Mouse (Mus musculus): Measurements from ENCODE around the gene Klf3. TPM values are rescaled to one million over a fixed set of nuclear protein-coding genes. Genes with fewer than 3 reads are reported as not detected.
A peak's percentile ranks its signal among the peaks of the same experiment; 100 is the strongest.

Gene Klf3
- polyA plus RNA-seq, 1 experiment from 2014 or later = 44.3 TPM

- Histone ChIP-seq H3K4me3 (peak overlapping the region; percentile 96), H3K27ac (peak overlapping the region; percentile 97), H3K9me3 (replicated peaks) (no peaks in the 10 kb centered on the region), H3K4me2 (peak overlapping the region; percentile 75), H3K9ac (peak overlapping the region; percentile 89), H3K4me1 (replicated peaks) (peaks cover 24% of the 10 kb centered on the region), H3K36me3 (no peaks in the 10 kb centered on the region), H3K27me3 (no peaks in the 10 kb centered on the region)
- WGBS = 18% methylated on average over 8 of the region's 8 CpGs
- ATAC-seq (replicated peaks; ENCODE audit: insufficient number of reproducible peaks, insufficient read depth, low FRiP score, low read depth) = no peak
Observed at GRCm38 (mm10) chr5:64802143-64802542, 1.0 kb upstream of the Klf3 start.

GRCm38 (mm10) chr5:64803720-64804462 lies 703 bp downstream of the Klf3 start:
- Histone ChIP-seq H3K9me3 (replicated peaks) (no peaks in the 10 kb centered on the region), H3K4me3 (peak overlapping the region; percentile 96), H3K9ac (peak overlapping the region; percentile 89), H3K27me3 (no peaks in the 10 kb centered on the region), H3K4me2 (peak overlapping the region; percentile 75), H3K27ac (peak overlapping the region; percentile 97), H3K4me1 (replicated peaks) (peaks cover 38% of the 10 kb centered on the region), H3K36me3 (no peaks in the 10 kb centered on the region)
- under 1% methylated on average over 66 of the region's 69 CpGs for WGBS
- no peak for ATAC-seq (replicated peaks; ENCODE audit: insufficient number of reproducible peaks, insufficient read depth, low FRiP score, low read depth)

DNA sequence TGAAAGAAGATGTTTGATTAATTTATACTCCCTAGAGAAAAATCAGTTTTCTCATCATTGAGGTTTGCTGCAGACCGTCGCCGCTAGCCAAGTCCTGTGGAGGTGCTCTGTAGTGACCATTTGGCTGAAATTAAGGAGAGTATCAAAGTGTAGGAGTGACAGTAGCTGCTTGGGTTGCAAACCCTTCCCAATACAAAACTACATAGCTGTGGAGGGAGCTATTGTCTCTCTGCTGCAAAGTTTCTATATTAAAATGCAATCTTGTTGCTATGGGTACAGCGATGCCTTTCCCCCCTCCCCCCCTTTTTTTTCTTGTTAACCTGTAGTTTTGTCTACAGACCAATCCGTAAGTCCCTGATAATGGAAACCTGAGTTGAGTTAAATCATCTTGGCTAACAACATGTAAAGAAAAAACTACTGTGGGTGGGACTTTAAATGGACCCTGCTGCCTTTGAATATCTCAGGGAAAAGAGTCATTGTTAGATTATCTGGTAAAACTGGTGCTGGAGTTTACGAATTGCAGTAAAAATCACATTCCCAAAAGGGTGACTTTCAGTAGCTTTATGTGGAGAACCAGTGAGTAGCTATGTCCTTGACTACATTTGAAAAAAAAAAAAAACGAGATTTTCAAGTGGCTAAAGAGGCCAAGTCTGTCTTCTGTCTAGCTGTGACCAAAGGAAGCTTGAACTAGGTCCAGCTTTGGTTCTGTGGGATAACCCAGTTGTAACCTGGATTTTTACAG lies 2.1 kb downstream of the Klf3 start:
- Histone ChIP-seq H3K27me3 (no peaks in the 10 kb centered on the region), H3K9ac (peak overlapping the region; percentile 62), H3K27ac (peak overlapping the region; percentile 93), H3K36me3 (no peaks in the 10 kb centered on the region), H3K4me1 (replicated peaks) (peaks cover 51% of the 10 kb centered on the region), H3K9me3 (replicated peaks) (no peaks in the 10 kb centered on the region), H3K4me3 (peak overlapping the region; percentile 96), H3K4me2 (peak overlapping the region; percentile 75)
- no peak for ATAC-seq (replicated peaks; ENCODE audit: insufficient number of reproducible peaks, insufficient read depth, low FRiP score, low read depth)
- WGBS = 8% methylated on average over 7 of the region's 7 CpGs

- Histone ChIP-seq H3K27me3 (no peaks in the 10 kb centered on the region), H3K4me2 (peak overlapping the region; percentile 75), H3K9ac (peak overlapping the region; percentile 62), H3K9me3 (replicated peaks) (no peaks in the 10 kb centered on the region), H3K36me3 (no peaks in the 10 kb centered on the region), H3K4me1 (replicated peaks) (peaks cover 58% of the 10 kb centered on the region), H3K27ac (peak overlapping the region; percentile 93), H3K4me3 (peak overlapping the region; percentile 96)
- no peak for ATAC-seq (replicated peaks; ENCODE audit: insufficient number of reproducible peaks, insufficient read depth, low FRiP score, low read depth)
- 2% methylated on average over 7 of the region's 7 CpGs for WGBS
Observed at GRCm38 (mm10) chr5:64805873-64806505, 2.8 kb downstream of the Klf3 start.

DNA sequence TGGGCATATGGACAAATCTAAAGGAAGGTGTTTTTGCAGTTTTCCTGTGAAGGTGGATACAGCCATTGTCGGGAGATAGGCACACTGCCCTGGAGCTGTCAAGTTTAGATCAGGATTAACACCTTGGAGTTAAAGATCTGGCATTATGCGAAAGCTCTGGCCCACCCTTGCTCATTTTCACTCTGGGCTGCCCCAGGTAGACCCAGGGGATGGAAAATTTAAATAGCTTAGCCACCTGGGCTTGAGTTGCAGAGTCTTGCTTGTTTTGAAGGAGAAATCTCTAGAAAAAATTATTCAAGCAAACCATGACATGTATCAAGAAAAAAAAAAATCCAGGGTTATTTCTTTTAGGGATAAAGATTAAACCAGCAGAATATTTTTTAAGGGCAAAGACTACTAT lies 3.4 kb downstream of the Klf3 start:
- H3K4me1 ChIP-seq (replicated peaks) = peaks cover 64% of the 10 kb centered on the region
- no peak for ATAC-seq (replicated peaks; ENCODE audit: insufficient number of reproducible peaks, insufficient read depth, low FRiP score, low read depth)
- H3K9ac ChIP-seq = peak overlapping the region; percentile 62; the same call in 1 of the 2 replicates
- H3K4me3 ChIP-seq = peak overlapping the region; percentile 96
- H3K36me3 ChIP-seq = no peaks in the 10 kb centered on the region
- 20% methylated on average over 2 of the region's 2 CpGs for WGBS
- H3K27ac ChIP-seq = peak overlapping the region; percentile 93
- H3K9me3 ChIP-seq (replicated peaks) = no peaks in the 10 kb centered on the region
- peak overlapping the region; percentile 75 for H3K4me2 ChIP-seq
- no peaks in the 10 kb centered on the region for H3K27me3 ChIP-seq

DNA sequence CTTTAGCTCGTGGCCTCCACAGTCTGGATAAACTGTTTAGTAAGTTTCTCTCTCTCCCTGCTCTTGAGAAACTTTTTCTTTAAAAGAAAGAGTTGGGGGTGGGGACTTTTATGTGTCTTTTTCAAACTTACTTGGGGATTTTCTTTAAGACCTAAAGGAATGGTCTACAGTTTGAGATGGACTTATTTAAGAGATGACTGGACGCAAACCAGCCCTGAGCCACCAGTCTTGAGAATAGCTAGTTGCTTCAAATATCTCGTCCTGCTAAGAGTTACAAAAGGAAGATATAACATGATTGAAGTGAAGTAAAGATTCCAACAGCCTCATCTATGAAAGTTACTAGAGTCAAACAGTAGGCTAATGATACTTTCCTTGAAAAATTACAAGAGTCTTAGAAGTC lies 4.0 kb downstream of the Klf3 start:
- Histone ChIP-seq H3K9me3 (replicated peaks) (no peaks in the 10 kb centered on the region), H3K36me3 (no peaks in the 10 kb centered on the region), H3K27ac (peak overlapping the region; percentile 93), H3K27me3 (no peaks in the 10 kb centered on the region), H3K4me1 (replicated peaks) (peaks cover 69% of the 10 kb centered on the region), H3K4me2 (peak overlapping the region; percentile 75; the same call in 1 of the 2 replicates), H3K4me3 (no peak overlapping the region), H3K9ac (no peak overlapping the region)
- WGBS = 53% methylated on average over 3 of the region's 3 CpGs
- ATAC-seq (replicated peaks; ENCODE audit: insufficient number of reproducible peaks, insufficient read depth, low FRiP score, low read depth) = no peak

GRCm38 (mm10) chr5:64807603-64808002 lies 4.4 kb downstream of the Klf3 start:
- H3K4me2 ChIP-seq = peak overlapping the region; percentile 75
- H3K27me3 ChIP-seq = no peaks in the 10 kb centered on the region
- no peaks in the 10 kb centered on the region for H3K9me3 ChIP-seq (replicated peaks)
- H3K27ac ChIP-seq = peak overlapping the region; percentile 93
- H3K36me3 ChIP-seq = no peaks in the 10 kb centered on the region
- no peak for ATAC-seq (replicated peaks; ENCODE audit: insufficient number of reproducible peaks, insufficient read depth, low FRiP score, low read depth)
- 39% methylated on average over 4 of the region's 4 CpGs for WGBS
- peaks cover 72% of the 10 kb centered on the region for H3K4me1 ChIP-seq (replicated peaks)
- peak overlapping the region; percentile 6; the same call in 1 of the 2 replicates for H3K4me3 ChIP-seq
- no peak overlapping the region for H3K9ac ChIP-seq

GRCm38 (mm10) chr5:64808106-64809010 lies 5.2 kb downstream of the Klf3 start:
- ATAC-seq (replicated peaks; ENCODE audit: insufficient number of reproducible peaks, insufficient read depth, low FRiP score, low read depth) = 0 out of 2 replicates have a peak, but pooled peaks have one; percentile 19
- Histone ChIP-seq H3K4me1 (replicated peaks) (peaks cover 79% of the 10 kb centered on the region), H3K4me2 (peak overlapping the region; percentile 75), H3K36me3 (no peaks in the 10 kb centered on the region), H3K27ac (peak overlapping the region; percentile 93), H3K4me3 (peak overlapping the region; percentile 6; the same call in 1 of the 2 replicates), H3K9me3 (replicated peaks) (no peaks in the 10 kb centered on the region), H3K9ac (no peak overlapping the region; the same call in 1 of the 2 replicates), H3K27me3 (no peaks in the 10 kb centered on the region)
- WGBS = 35% methylated on average over 24 of the region's 24 CpGs

DNA sequence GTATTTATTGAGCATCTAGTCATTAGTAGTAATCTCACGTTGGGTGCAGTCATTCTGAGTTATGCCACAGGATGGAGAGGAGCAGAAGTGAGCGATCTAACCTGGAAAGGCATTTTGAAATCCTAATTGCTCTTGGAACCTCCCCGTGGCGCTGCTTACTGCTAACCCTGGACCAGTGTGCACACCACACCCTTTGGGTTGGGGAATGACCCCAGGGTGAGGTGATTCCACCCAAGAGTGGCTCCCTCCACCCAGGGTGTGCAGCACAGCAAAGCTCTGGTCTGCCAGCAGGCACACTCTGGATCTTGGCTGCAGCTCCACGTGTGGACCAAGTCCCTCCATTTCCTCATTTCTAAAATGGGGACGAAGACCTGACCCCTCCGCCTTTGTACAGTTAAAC lies 6.1 kb downstream of the Klf3 start:
- H3K36me3 ChIP-seq = no peaks in the 10 kb centered on the region
- H3K4me3 ChIP-seq = no peak overlapping the region
- H3K27ac ChIP-seq = peak overlapping the region; percentile 93; the same call in 1 of the 2 replicates
- WGBS = 75% methylated on average over 7 of the region's 7 CpGs
- no peaks in the 10 kb centered on the region for H3K27me3 ChIP-seq
- ATAC-seq (replicated peaks; ENCODE audit: insufficient number of reproducible peaks, insufficient read depth, low FRiP score, low read depth) = no peak
- H3K9me3 ChIP-seq (replicated peaks) = no peaks in the 10 kb centered on the region
- H3K4me2 ChIP-seq = no peak overlapping the region
- H3K4me1 ChIP-seq (replicated peaks) = peaks cover 84% of the 10 kb centered on the region
- no peak overlapping the region for H3K9ac ChIP-seq

DNA sequence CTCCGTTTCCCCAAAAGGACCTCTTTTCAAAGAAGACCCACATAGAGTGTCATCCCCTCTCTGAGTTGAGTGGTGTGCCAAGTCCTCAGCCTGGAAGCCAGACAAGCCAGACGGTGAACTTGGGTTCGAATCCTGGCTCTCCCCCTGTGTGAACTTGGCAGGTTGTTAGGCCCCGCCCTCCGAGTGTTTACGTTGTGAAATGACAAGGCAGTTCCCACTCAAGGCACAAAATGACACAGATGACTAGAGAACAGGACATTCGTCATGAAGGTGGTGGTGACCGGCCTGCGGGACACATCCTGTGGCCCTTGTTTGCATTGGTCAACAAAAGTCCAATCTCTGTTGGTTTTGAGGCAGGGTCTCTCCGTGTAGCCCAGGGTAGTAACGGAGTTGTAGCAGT lies 6.7 kb downstream of the Klf3 start:
- 72% methylated on average over 11 of the region's 11 CpGs for WGBS
- H3K4me2 ChIP-seq = peak overlapping the region; percentile 61; the same call in 1 of the 2 replicates
- H3K9me3 ChIP-seq (replicated peaks) = no peaks in the 10 kb centered on the region
- no peaks in the 10 kb centered on the region for H3K27me3 ChIP-seq
- no peak overlapping the region for H3K9ac ChIP-seq
- ATAC-seq (replicated peaks; ENCODE audit: insufficient number of reproducible peaks, insufficient read depth, low FRiP score, low read depth) = no peak
- H3K36me3 ChIP-seq = no peaks in the 10 kb centered on the region
- peak overlapping the region; percentile 91 for H3K27ac ChIP-seq
- H3K4me1 ChIP-seq (replicated peaks) = peaks cover 87% of the 10 kb centered on the region
- H3K4me3 ChIP-seq = no peak overlapping the region
